Mouse (Mus musculus): ENCODE measurements around the gene Tbx20.

Gene Tbx20

GRCm38 (mm10) chr9:24774160-24774969 lies at the start of gene Tbx20:
Gene Tbx20 (minus strand): TSS chr9:24774303.
- in situ Hi-C loops (cut with MboI, MseI), result loop anchor here (10.0 to 25.0 kb wide), 2 partner anchors 263 to 550 kb away; no protein-coding TSS in a partner anchor

- in situ Hi-C loops (cut with MboI, MseI), result no loop called here
Observed at GRCm38 (mm10) chr9:24818511-24818910, 44.4 kb upstream of the Tbx20 start.

- in situ Hi-C loops (cut with MboI, MseI), result no loop called here
Observed at GRCm38 (mm10) chr9:24812461-24812860, 38.4 kb upstream of the Tbx20 start.

GRCm38 (mm10) chr9:24792110-24792509 lies 18.0 kb upstream of the Tbx20 start:
- in situ Hi-C loops (cut with MboI, MseI), result no loop called here

GRCm38 (mm10) chr9:24789396-24789795 lies 15.3 kb upstream of the Tbx20 start:
- in situ Hi-C loops (cut with MboI, MseI), result no loop called here

GRCm38 (mm10) chr9:24782338-24782737 lies 8.2 kb upstream of the Tbx20 start:
- in situ Hi-C loops (cut with MboI, MseI), result no loop called here

- in situ Hi-C loops (cut with MboI, MseI), result no loop called here
Observed at GRCm38 (mm10) chr9:24780929-24781441, 6.9 kb upstream of the Tbx20 start.

GRCm38 (mm10) chr9:24780391-24780928 lies 6.4 kb upstream of the Tbx20 start:
- in situ Hi-C loops (cut with MboI, MseI), result no loop called here

GRCm38 (mm10) chr9:24779975-24780374 lies 5.9 kb upstream of the Tbx20 start:
- in situ Hi-C loops (cut with MboI, MseI), result loop anchor here in 1 of 2 experiments (5.0 to 10.0 kb wide), 2 partner anchors 257 to 545 kb away; no protein-coding TSS in a partner anchor

- in situ Hi-C loops (cut with MboI, MseI), result loop anchor here in 1 of 2 experiments (5.0 to 10.0 kb wide), 2 partner anchors 259 to 546 kb away; no protein-coding TSS in a partner anchor
Observed at GRCm38 (mm10) chr9:24778571-24778970, 4.5 kb upstream of the Tbx20 start.

GRCm38 (mm10) chr9:24777961-24778360 lies 3.9 kb upstream of the Tbx20 start:
- in situ Hi-C loops (cut with MboI, MseI), result loop anchor here in 1 of 2 experiments (5.0 to 10.0 kb wide), 2 partner anchors 259 to 547 kb away; no protein-coding TSS in a partner anchor

GRCm38 (mm10) chr9:24777176-24777895 lies 3.2 kb upstream of the Tbx20 start:
- in situ Hi-C loops (cut with MboI, MseI), result loop anchor here in 1 of 2 experiments (5.0 to 10.0 kb wide), 2 partner anchors 260 to 547 kb away; no protein-coding TSS in a partner anchor

- in situ Hi-C loops (cut with MboI, MseI), result loop anchor here in 1 of 2 experiments (5.0 to 10.0 kb wide), 2 partner anchors 261 to 548 kb away; no protein-coding TSS in a partner anchor
Observed at GRCm38 (mm10) chr9:24776487-24776886, 2.4 kb upstream of the Tbx20 start.

GRCm38 (mm10) chr9:24775567-24775966 lies 1.5 kb upstream of the Tbx20 start:
- in situ Hi-C loops (cut with MboI, MseI), result loop anchor here in 1 of 2 experiments (5.0 to 10.0 kb wide), 2 partner anchors 262 to 549 kb away; no protein-coding TSS in a partner anchor

- in situ Hi-C loops (cut with MboI, MseI), result loop anchor here in 1 of 2 experiments (5.0 to 10.0 kb wide), 2 partner anchors 262 to 550 kb away; no protein-coding TSS in a partner anchor
Observed at GRCm38 (mm10) chr9:24775001-24775400, 898 bp upstream of the Tbx20 start.

- in situ Hi-C loops (cut with MboI, MseI), result loop anchor here (10.0 to 25.0 kb wide), 2 partner anchors 264 to 551 kb away; no protein-coding TSS in a partner anchor
Observed at GRCm38 (mm10) chr9:24773669-24774068, 434 bp downstream of the Tbx20 start.

GRCm38 (mm10) chr9:24773171-24773570 lies 932 bp downstream of the Tbx20 start:
- in situ Hi-C loops (cut with MboI, MseI), result loop anchor here (10.0 to 25.0 kb wide), 2 partner anchors 264 to 552 kb away; no protein-coding TSS in a partner anchor

GRCm38 (mm10) chr9:24772431-24773120 lies 1.5 kb downstream of the Tbx20 start:
- in situ Hi-C loops (cut with MboI, MseI), result loop anchor here (10.0 to 25.0 kb wide), 2 partner anchors 265 to 552 kb away; no protein-coding TSS in a partner anchor

GRCm38 (mm10) chr9:24771713-24772112 lies 2.4 kb downstream of the Tbx20 start:
- in situ Hi-C loops (cut with MboI, MseI), result loop anchor here (10.0 to 25.0 kb wide), 2 partner anchors 266 to 553 kb away; no protein-coding TSS in a partner anchor

GRCm38 (mm10) chr9:24770941-24771405 lies 3.1 kb downstream of the Tbx20 start:
- in situ Hi-C loops (cut with MboI, MseI), result loop anchor here (10.0 to 25.0 kb wide), 2 partner anchors 266 to 554 kb away; no protein-coding TSS in a partner anchor

Measured in T-helper 17 cell (primary cell).